Mouse (Mus musculus): ENCODE results near the gene Llcfc1. TPM values are rescaled to one million over a fixed set of nuclear protein-coding genes. Genes with fewer than 3 reads are reported as not detected.

Gene Llcfc1
- not detected in 2 replicates for polyA plus RNA-seq (2016; fragmentation: Nextera tagmentation; extraction: Ambion mirVana)

DNA sequence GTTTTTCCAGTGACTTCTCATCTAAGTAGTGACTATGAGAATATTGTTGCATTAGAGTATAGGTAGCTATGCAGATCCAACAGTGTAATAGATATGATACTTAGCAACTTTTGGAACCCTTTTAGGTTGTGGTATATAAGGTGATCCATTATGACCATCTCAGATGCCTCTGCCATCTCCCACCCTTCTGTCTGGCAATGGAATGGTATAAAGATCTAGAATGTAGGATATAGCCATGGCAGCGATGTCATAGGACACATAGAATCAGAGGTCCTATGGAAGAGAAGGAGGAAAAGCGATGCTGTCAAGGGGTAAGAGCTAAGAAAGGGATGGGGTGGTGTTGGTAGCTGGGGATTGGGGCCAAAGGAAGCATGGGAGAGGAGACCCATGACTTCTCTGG, at the start of gene Llcfc1:
TSS of gene Llcfc1 (plus strand) at position 301 of the 400 bp plus-strand sequence.
- Histone ChIP-seq H3K27ac (no peak within 1 kb of the TSS), H3K4me3 (replicated peaks) (no peak within 1 kb of the TSS), H3K4me1 (replicated peaks) (no peaks in the 10 kb centered on the region), H3K9me3 (no peaks in the 10 kb centered on the region), H3K36me3 (no peaks in the 10 kb centered on the region), H3K27me3 (no peaks in the 10 kb centered on the region), H3K4me2 (no peak within 1 kb of the TSS), H3K9ac (replicated peaks) (no peak within 1 kb of the TSS)
- ATAC-seq (ENCODE audit: insufficient number of reproducible peaks, insufficient read depth, low FRiP score, low TSS enrichment, low read depth) = no peak
- WGBS = 86% methylated on average over 2 of the region's 2 CpGs

GRCm38 (mm10) chr6:41635211-41635610, 49.0 kb upstream of the Llcfc1 start:
- Histone ChIP-seq H3K4me2 (no peak overlapping the region), H3K27me3 (no peaks in the 10 kb centered on the region), H3K9me3 (no peaks in the 10 kb centered on the region), H3K9ac (replicated peaks) (no peak overlapping the region), H3K27ac (no peak overlapping the region), H3K36me3 (no peaks in the 10 kb centered on the region), H3K4me3 (replicated peaks) (no peak overlapping the region), H3K4me1 (replicated peaks) (no peaks in the 10 kb centered on the region)
- 71% methylated on average over 1 of the region's 1 CpGs for WGBS
- ATAC-seq (ENCODE audit: insufficient number of reproducible peaks, insufficient read depth, low FRiP score, low TSS enrichment, low read depth) = no peak

DNA sequence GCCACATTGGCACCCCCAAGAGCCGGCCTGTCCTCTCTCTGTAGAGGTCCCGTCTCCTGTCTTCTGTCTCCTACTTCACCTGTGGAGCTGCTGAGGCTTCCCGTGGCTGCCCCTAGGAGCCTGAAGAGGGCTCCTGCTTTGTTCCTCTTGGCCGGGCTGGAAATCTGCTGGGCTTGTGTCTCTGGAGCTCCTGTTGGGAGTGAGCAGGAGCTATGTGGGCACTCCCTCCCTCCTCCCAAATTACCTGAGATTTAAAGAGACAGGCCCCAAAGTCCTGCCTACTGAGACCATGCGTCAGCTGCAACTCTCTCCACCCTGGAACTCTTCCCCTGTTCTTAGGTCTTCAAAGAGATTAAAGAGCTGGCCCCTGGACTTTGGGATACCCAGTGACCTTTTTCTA, 48.1 kb upstream of the Llcfc1 start, which contains the start of gene Trpv6:
TSS of gene Trpv6 (minus strand) at position 228 of the 400 bp plus-strand sequence.
- Histone ChIP-seq H3K4me2 (peak within 1 kb of the TSS; percentile 4; the same call in 1 of the 2 replicates), H3K9me3 (no peaks in the 10 kb centered on the region), H3K27me3 (no peaks in the 10 kb centered on the region), H3K27ac (no peak within 1 kb of the TSS), H3K4me3 (replicated peaks) (no peak within 1 kb of the TSS), H3K36me3 (no peaks in the 10 kb centered on the region), H3K4me1 (replicated peaks) (no peaks in the 10 kb centered on the region), H3K9ac (replicated peaks) (no peak within 1 kb of the TSS)
- ATAC-seq (ENCODE audit: insufficient number of reproducible peaks, insufficient read depth, low FRiP score, low TSS enrichment, low read depth) = no peak
- 9% methylated on average over 5 of the region's 5 CpGs for WGBS

DNA sequence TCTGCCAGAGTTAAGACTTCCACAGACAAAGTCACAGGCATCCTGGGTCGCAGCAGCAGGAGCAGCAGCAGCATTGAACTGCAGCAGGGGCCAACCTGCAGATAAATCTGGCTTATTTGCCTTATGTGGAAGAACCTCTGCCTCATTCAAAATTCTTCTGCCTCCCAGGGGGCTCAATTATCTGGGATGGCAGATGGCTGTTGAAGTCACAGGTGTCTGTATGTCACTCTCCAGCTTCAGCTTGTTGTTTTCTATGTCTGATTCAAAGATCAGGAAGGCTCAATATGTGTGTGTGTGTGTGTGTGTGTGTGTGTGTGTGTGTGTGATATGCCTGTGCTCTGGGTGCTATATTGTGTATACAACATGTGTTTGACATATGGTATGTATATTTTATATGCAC, 46.8 kb upstream of the Llcfc1 start:
- 24% methylated on average over 1 of the region's 1 CpGs for WGBS
- H3K4me2 ChIP-seq = no peak overlapping the region
- no peaks in the 10 kb centered on the region for H3K27me3 ChIP-seq
- H3K4me3 ChIP-seq (replicated peaks) = no peak overlapping the region
- no peaks in the 10 kb centered on the region for H3K36me3 ChIP-seq
- H3K9me3 ChIP-seq = no peaks in the 10 kb centered on the region
- H3K9ac ChIP-seq (replicated peaks) = no peak overlapping the region
- ATAC-seq (ENCODE audit: insufficient number of reproducible peaks, insufficient read depth, low FRiP score, low TSS enrichment, low read depth) = no peak
- no peak overlapping the region for H3K27ac ChIP-seq
- no peaks in the 10 kb centered on the region for H3K4me1 ChIP-seq (replicated peaks)

- WGBS = 78% methylated on average over 6 of the region's 6 CpGs
- Histone ChIP-seq H3K9me3 (no peaks in the 10 kb centered on the region), H3K4me2 (no peak overlapping the region), H3K27me3 (no peaks in the 10 kb centered on the region), H3K4me3 (replicated peaks) (no peak overlapping the region), H3K27ac (no peak overlapping the region), H3K9ac (replicated peaks) (no peak overlapping the region), H3K36me3 (no peaks in the 10 kb centered on the region), H3K4me1 (replicated peaks) (no peaks in the 10 kb centered on the region)
- ATAC-seq (ENCODE audit: insufficient number of reproducible peaks, insufficient read depth, low FRiP score, low TSS enrichment, low read depth) = no peak
Measured at GRCm38 (mm10) chr6:41637927-41638506, 46.2 kb upstream of the Llcfc1 start.

DNA sequence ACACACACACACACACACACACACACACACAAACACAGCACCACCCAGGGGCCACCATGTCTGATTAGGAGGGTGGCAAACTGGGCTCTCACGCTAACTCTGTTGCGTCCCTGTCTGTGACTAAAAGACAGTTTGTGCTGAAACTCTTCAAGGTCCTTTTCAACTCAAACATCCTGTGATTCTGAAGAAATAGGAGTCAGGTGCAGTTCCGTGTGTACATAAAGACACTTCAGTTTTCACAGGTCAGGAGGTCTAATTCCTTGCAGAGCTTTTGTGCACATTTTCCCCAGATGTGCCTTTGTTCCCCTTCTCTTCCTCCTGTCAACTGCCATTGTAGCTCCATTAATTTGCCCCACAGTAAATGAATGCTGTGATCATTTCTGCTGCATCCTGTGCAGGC, 43.8 kb upstream of the Llcfc1 start:
- Histone ChIP-seq H3K9ac (replicated peaks) (no peak overlapping the region), H3K9me3 (no peaks in the 10 kb centered on the region), H3K27me3 (no peaks in the 10 kb centered on the region), H3K36me3 (no peaks in the 10 kb centered on the region), H3K4me1 (replicated peaks) (no peaks in the 10 kb centered on the region), H3K4me3 (replicated peaks) (no peak overlapping the region), H3K27ac (no peak overlapping the region), H3K4me2 (no peak overlapping the region)
- no peak for ATAC-seq (ENCODE audit: insufficient number of reproducible peaks, insufficient read depth, low FRiP score, low TSS enrichment, low read depth)
- WGBS = 56% methylated on average over 3 of the region's 3 CpGs

DNA sequence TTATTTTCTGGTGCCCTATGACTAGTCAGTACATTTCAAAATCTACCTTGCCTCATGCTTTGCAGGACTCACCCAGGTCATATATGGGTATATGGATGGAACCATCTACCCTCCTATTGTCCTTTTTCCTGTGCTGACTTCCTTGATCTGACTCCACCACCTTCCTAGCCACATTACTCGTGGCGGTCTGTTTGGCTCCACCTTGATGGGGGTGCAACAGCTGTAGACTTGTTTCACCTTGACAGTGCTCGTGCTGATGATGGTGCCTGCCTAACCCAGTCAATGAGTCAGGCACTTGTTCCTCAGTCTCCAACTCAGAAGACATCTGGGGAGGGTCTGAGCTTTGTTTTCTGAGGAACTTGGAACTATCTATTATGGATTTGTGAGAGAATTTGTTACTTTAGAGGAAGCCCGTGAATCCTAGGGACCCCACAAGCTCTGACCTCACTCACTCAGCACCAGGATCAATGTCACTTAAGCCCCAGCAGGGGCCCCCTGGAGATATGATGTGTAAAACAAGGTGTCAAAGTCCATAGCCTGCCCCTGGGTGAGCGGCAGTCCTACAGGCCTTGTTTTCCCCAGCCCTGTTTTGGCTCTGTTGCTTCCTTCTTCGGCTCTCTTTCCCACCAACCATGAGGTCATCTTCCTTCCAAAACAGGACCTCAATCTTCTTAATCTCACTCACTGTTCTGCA, 42.9 kb upstream of the Llcfc1 start:
- no peak overlapping the region for H3K4me2 ChIP-seq
- no peak overlapping the region for H3K9ac ChIP-seq (replicated peaks)
- ATAC-seq (ENCODE audit: insufficient number of reproducible peaks, insufficient read depth, low FRiP score, low TSS enrichment, low read depth) = no peak
- H3K27ac ChIP-seq = no peak overlapping the region
- no peaks in the 10 kb centered on the region for H3K4me1 ChIP-seq (replicated peaks)
- no peak overlapping the region for H3K4me3 ChIP-seq (replicated peaks)
- H3K36me3 ChIP-seq = no peaks in the 10 kb centered on the region
- no peaks in the 10 kb centered on the region for H3K27me3 ChIP-seq
- 74% methylated on average over 6 of the region's 6 CpGs for WGBS
- no peaks in the 10 kb centered on the region for H3K9me3 ChIP-seq

DNA sequence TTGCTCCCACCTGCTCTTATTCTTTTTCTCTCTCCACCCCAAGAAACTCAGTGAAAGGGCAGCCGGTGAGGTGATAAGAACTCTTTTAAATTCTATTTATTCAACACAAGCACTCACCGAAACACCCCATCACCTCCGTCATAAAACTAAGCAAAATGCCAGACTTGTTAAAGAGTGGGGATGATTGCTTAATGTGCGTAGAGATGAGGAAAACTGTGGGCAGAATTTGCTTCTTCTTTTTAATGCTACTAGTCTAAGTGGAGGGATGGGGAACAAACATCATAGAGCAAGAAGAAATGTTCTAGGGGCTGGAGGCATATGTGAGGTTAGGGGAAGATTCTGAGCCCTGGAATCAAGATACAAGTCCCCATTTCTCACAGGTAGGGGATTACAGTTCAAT, 41.5 kb upstream of the Llcfc1 start:
- H3K9me3 ChIP-seq = no peaks in the 10 kb centered on the region
- no peak overlapping the region for H3K4me3 ChIP-seq (replicated peaks)
- no peak overlapping the region for H3K9ac ChIP-seq (replicated peaks)
- H3K27me3 ChIP-seq = no peaks in the 10 kb centered on the region
- no peak overlapping the region for H3K27ac ChIP-seq
- no peak for ATAC-seq (ENCODE audit: insufficient number of reproducible peaks, insufficient read depth, low FRiP score, low TSS enrichment, low read depth)
- no peaks in the 10 kb centered on the region for H3K4me1 ChIP-seq (replicated peaks)
- H3K4me2 ChIP-seq = no peak overlapping the region
- no peaks in the 10 kb centered on the region for H3K36me3 ChIP-seq
- WGBS = 85% methylated on average over 4 of the region's 4 CpGs

- Histone ChIP-seq H3K9me3 (no peaks in the 10 kb centered on the region), H3K4me1 (replicated peaks) (no peaks in the 10 kb centered on the region), H3K36me3 (no peaks in the 10 kb centered on the region), H3K9ac (replicated peaks) (no peak overlapping the region), H3K4me2 (no peak overlapping the region), H3K27me3 (no peaks in the 10 kb centered on the region), H3K4me3 (replicated peaks) (no peak overlapping the region), H3K27ac (no peak overlapping the region)
- 93% methylated on average over 3 of the region's 3 CpGs for WGBS
- ATAC-seq (ENCODE audit: insufficient number of reproducible peaks, insufficient read depth, low FRiP score, low TSS enrichment, low read depth) = no peak
Measured at GRCm38 (mm10) chr6:41643227-41643626, 41.0 kb upstream of the Llcfc1 start.

DNA sequence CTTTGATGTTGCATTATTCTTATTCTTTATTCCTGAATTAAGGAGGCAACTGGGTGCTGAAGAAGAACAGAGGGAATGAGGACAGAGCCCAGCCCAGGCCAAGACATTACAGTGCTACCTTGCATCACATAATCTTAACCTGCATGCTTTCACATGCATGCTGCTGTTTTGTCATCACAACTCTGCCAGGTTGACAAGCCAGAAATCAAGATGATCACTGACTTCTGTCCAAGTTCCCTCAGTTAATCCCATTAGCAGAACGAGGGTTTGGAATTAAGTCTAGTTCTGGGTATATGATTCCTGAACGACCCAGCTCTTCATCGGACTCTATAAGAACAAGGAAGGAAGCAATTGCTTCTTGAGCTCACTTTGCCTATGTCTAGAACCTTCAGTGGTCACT, 38.0 kb upstream of the Llcfc1 start:
- no peak for ATAC-seq (ENCODE audit: insufficient number of reproducible peaks, insufficient read depth, low FRiP score, low TSS enrichment, low read depth)
- no peak overlapping the region for H3K27ac ChIP-seq
- H3K36me3 ChIP-seq = no peaks in the 10 kb centered on the region
- H3K9ac ChIP-seq (replicated peaks) = no peak overlapping the region
- no peaks in the 10 kb centered on the region for H3K4me1 ChIP-seq (replicated peaks)
- WGBS = 93% methylated on average over 3 of the region's 3 CpGs
- H3K9me3 ChIP-seq = no peaks in the 10 kb centered on the region
- no peaks in the 10 kb centered on the region for H3K27me3 ChIP-seq
- no peak overlapping the region for H3K4me2 ChIP-seq
- no peak overlapping the region for H3K4me3 ChIP-seq (replicated peaks)

- no peaks in the 10 kb centered on the region for H3K27me3 ChIP-seq
- H3K36me3 ChIP-seq = no peaks in the 10 kb centered on the region
- H3K4me1 ChIP-seq (replicated peaks) = no peaks in the 10 kb centered on the region
- no peaks in the 10 kb centered on the region for H3K9me3 ChIP-seq
- no peak overlapping the region for H3K27ac ChIP-seq
- no peak overlapping the region for H3K4me2 ChIP-seq
- no peak overlapping the region for H3K9ac ChIP-seq (replicated peaks)
- no peak overlapping the region for H3K4me3 ChIP-seq (replicated peaks)
- no peak for ATAC-seq (ENCODE audit: insufficient number of reproducible peaks, insufficient read depth, low FRiP score, low TSS enrichment, low read depth)
Measured at GRCm38 (mm10) chr6:41646672-41647071, 37.6 kb upstream of the Llcfc1 start.

GRCm38 (mm10) chr6:41653173-41653572, 31.1 kb upstream of the Llcfc1 start:
- 90% methylated on average over 5 of the region's 5 CpGs for WGBS
- no peak overlapping the region for H3K4me3 ChIP-seq (replicated peaks)

More at GRCm38 (mm10) chr6:41653173-41653572, 31.1 kb upstream of the Llcfc1 start:
- no peak for ATAC-seq (ENCODE audit: insufficient number of reproducible peaks, insufficient read depth, low FRiP score, low TSS enrichment, low read depth)
- no peak overlapping the region for H3K9ac ChIP-seq (replicated peaks)
- H3K27me3 ChIP-seq = no peaks in the 10 kb centered on the region
- no peaks in the 10 kb centered on the region for H3K36me3 ChIP-seq
- no peaks in the 10 kb centered on the region for H3K9me3 ChIP-seq
- no peak overlapping the region for H3K4me2 ChIP-seq
- no peak overlapping the region for H3K27ac ChIP-seq
- no peaks in the 10 kb centered on the region for H3K4me1 ChIP-seq (replicated peaks)

Measured in limb, embryonic 12.5 days (tissue).